Mouse (Mus musculus) layer of hippocampus, postnatal 25 days (tissue): ENCODE measurements around the gene S100a7a. TPM values are rescaled to one million over a fixed set of nuclear protein-coding genes. Genes with fewer than 3 reads are reported as not detected.

Source experiments
- DNase-seq, 2 experiments: peaks; one replicate each; pipeline ENCODE4 v3.0.0; 2022; ENCODE audit warnings: mixed read lengths in 2 of 2, low spot score in 1 of 2; ENCODE audit errors: extremely low spot score in 1 of 2
- total RNA-seq, 2 experiments: library from RNA; stranded (reverse); gene quantifications; 2 replicates each; pipeline ENCODE4 v1.2.3; 2021

S100a7a gene
- total RNA-seq, 2 experiments from 2014 or later, result 0.20 to 0.28 TPM

GRCm38 (mm10) chr3:90702244-90702643, 48.4 kb downstream of the S100a7a start:
- DNase-seq, result no peak

Other genes starting within 250 kb of the S100a7a start
- gene Ints3, start 220.4 kb upstream of the S100a7a start, total RNA-seq, result 10 to 100 TPM; 69.1 to 70.6 TPM
- 1 to 10 TPM; 4.7 to 5.0 TPM for gene Npr1, start 188.2 kb upstream of the S100a7a start, total RNA-seq
- 10 to 100 TPM; 81.2 to 87.4 TPM for gene Ilf2, start 177.9 kb upstream of the S100a7a start, total RNA-seq
- 10 to 100 TPM; 49.8 to 53.4 TPM for gene Snapin, start 163.0 kb upstream of the S100a7a start, total RNA-seq
- gene Chtop, start 144.5 kb upstream of the S100a7a start, total RNA-seq, result 100 to 1,000 TPM; 159 to 166 TPM
- 100 to 1,000 TPM in 1 of 2 experiments, 10 to 100 TPM in 1; 92.6 to 106 TPM for gene S100a1, start 139.6 kb upstream of the S100a7a start, total RNA-seq
- 10 to 100 TPM; 22.6 to 27.6 TPM for gene S100a13, start 139.6 kb upstream of the S100a7a start, total RNA-seq
- gene S100a14, start 127.2 kb upstream of the S100a7a start, total RNA-seq, result under 1 TPM; 0.39 to 0.42 TPM
- gene S100a16, start 116.8 kb upstream of the S100a7a start, total RNA-seq, result 100 to 1,000 TPM; 101 to 107 TPM
- gene S100a3, start 93.4 kb upstream of the S100a7a start, total RNA-seq, result 1 to 10 TPM; 1.9 to 2.1 TPM
- not detected for gene S100a2, start 63.8 kb upstream of the S100a7a start, total RNA-seq
- gene Gm42674, start 52.1 kb upstream of the S100a7a start, total RNA-seq, result not detected
- 1 to 10 TPM; 4.1 to 6.5 TPM for gene S100a4, start 50.2 kb upstream of the S100a7a start, total RNA-seq
- not detected for gene S100a5, start 45.5 kb upstream of the S100a7a start, total RNA-seq
- 10 to 100 TPM; 23.1 to 24.9 TPM for gene S100a6, start 41.1 kb upstream of the S100a7a start, total RNA-seq
- not detected for gene S100a8, start 15.0 kb downstream of the S100a7a start, total RNA-seq
- not detected for gene S100a9, start 41.7 kb downstream of the S100a7a start, total RNA-seq
- not detected for gene Pglyrp4, start 72.9 kb downstream of the S100a7a start, total RNA-seq
- not detected for gene Gm5849, start 123.9 kb downstream of the S100a7a start, total RNA-seq